Mouse (Mus musculus): ENCODE data around the gene Hes2. TPM values are rescaled to one million over a fixed set of nuclear protein-coding genes. Genes with fewer than 3 reads are reported as not detected.

Gene Hes2
- total RNA-seq, 2 experiments from 2014 or later, result not detected

DNA sequence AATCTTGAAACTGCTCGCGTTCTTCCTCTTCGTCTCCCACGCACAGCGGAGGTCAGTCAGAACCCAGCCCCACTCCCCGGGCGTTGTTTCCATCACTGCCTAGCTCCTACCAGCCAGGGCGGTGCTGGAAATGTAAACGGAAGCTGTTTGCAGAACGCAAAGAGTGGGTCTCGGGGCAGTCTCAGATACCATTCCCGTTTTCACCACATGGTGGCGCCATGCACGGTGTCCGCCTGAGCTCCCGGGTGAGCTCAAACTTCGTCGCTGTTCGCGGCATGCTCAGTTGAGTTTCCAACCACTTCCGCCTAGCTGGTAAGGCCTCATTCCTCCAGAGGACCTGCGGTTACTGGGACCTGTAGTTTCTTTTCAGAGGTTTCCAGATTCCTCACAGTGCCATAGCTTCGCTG, 4.9 kb upstream of the Hes2 start:
- intact Hi-C loops (cut with DNase I), result no loop called here
- peak; percentile 59 to 87 for DNase-seq (ENCODE audit: extremely low spot score in 1 of 2, low spot score in 2 of 2)

DNA sequence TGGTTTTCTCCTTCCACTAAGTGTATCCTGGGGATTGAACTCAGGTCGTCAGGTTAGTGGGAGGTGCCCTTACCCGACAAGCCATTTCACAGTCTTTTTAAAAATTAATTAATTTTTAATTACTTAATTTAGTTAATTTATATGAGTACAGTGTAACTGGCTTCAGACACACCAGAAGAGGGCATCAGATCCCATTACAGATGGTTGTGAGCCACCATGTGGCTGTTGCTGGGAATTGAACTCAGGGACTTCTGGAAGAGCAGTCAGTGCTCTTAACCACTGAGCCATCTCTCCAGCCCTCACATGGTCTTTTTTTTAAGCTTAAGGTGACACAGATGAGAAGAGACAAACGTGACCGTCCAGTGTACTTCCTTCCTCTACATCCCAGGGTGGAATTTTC, 3.6 kb upstream of the Hes2 start:
- intact Hi-C loops (cut with DNase I), result no loop called here

DNA sequence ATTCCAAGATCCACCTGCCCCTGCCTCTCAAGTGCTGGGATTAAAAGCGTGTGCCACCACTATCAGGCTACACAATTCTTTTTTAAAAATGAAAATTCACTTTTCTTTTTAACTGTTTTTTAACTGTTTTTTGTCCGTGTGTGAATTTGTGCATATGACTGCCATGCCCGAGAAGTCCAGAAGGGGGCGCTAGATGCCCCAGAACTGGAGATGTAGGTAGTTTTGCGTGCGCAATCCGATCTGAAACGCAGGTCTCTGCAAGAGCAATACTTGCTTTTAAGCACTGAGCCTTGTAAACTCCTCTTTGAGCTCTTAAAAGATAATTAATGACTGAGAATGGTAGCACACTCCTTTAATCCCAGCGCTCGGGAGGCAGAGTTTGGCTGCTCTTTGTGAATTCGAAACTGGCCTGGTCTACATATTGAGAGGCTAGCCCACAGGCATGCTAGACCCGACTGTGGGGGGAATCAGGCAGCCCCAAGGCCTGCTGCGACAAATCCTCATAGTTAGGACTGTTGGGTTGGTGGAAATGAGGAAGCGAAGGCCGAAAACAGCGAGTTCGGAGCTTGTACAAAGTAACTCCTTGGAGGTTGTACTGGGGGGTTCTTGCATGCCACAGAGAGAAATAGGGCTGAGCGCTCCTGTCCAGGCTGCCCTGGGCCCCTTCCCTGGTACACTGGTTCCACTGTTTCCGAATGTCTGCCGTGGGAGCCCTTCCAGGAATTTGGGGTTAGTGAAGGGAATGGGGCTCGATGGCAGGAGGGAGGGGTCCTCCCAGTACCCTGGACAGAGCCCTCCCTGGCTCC, 685 bp upstream of the Hes2 start:
- no peak for DNase-seq (ENCODE audit: extremely low spot score in 1 of 2, low spot score in 2 of 2)
- intact Hi-C loops (cut with DNase I), result no loop called here

More for the DNA sequence above, 3.6 kb upstream of the Hes2 start:
- DNase-seq (ENCODE audit: extremely low spot score in 1 of 2, low spot score in 2 of 2), result no peak

DNA sequence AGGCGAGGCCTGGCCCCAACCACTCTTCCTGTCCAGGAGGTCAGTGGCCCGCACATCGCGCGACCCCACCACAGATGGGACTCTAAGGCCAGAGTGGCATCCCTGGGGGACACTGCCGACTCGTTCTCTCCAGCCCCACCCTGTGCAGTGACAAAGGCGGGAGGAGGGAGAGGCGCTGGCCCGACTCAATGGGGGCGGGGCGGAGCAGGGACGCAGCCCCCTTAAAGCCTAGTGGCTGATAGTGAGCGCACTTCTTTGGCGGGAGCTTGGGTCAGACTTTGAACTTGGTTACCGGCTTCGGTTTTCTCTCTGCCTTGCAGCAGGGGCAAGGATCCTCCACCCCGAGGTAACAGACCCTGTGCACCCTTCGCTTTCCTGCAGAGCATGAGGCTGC, 615 bp downstream of the Hes2 start:
- intact Hi-C loops (cut with DNase I), result no loop called here
- no peak for DNase-seq (ENCODE audit: extremely low spot score in 1 of 2, low spot score in 2 of 2)

DNA sequence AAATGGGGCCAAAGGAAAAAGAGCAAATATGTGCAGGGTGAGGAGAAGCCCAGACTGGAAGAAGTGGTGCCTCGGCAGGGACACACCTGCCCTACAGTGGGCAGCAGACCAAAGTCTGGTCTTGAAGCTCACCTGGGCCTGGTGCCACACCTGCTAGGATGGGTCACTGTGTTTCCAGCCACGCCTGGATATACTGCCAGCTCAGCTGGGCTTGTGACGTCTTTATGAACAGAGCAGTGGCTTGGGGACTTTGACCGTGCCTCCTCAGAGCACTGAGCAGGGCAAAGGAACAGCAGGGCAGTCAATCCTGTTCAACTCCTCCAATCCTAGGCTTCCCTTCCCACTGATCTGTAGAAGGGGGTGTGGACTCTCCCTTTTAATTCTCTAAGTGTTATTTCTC, 2.1 kb downstream of the Hes2 start:
- DNase-seq (ENCODE audit: extremely low spot score in 1 of 2, low spot score in 2 of 2), result no peak
- intact Hi-C loops (cut with DNase I), result no loop called here

DNA sequence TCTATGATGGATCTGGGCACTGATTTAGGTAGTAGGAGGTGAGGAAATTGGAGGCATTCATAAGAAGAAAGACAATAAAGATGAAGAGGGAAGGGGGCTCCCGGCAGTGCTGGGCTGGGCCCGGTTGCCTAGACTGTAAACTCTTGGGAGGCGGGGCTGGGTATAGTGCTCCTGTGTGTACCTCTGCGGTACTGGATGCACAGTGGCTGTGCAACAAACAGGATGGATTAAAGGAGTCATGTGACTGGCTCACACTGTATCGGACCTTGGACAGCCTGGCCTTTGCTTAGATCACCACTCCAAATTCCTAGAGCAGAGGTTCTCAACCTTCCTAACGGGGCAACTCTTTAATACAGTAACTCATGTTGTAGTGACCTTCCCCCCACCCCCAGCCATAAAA, 2.9 kb downstream of the Hes2 start:
- intact Hi-C loops (cut with DNase I), result no loop called here
- DNase-seq (ENCODE audit: extremely low spot score in 1 of 2, low spot score in 2 of 2), result no peak

- no peak for DNase-seq (ENCODE audit: extremely low spot score in 1 of 2, low spot score in 2 of 2)
Observed at GRCm38 (mm10) chr4:152162748-152163147, 4.1 kb downstream of the Hes2 start.

GRCm38 (mm10) chr4:152165036-152165931, 6.6 kb downstream of the Hes2 start:
- intact Hi-C loops (cut with DNase I), result no loop called here
- DNase-seq (ENCODE audit: extremely low spot score in 1 of 2, low spot score in 2 of 2), result peak in 1 of 2 experiments; percentile 73

More at GRCm38 (mm10) chr4:152162748-152163147, 4.1 kb downstream of the Hes2 start:
- intact Hi-C loops (cut with DNase I), result no loop called here

DNA sequence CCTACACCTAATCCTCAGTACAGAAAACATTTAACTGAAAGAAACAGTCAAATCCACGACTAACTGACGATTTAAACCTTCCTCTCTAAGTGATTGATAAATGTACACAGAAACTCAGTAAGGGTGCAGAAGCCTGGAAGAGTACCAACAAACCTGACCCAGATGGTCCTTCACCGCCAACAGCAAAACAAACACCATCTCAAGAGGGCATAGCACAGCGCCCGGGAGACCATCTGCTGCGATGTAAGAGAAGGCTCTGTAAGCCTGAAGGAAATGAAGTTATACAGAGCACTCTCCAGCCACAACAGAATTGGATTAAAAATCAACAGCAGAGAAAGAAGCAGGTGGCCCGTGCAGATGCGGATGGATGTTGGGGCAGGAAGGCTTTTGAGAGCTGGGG, 9.4 kb downstream of the Hes2 start:
- intact Hi-C loops (cut with DNase I), result no loop called here
- DNase-seq (ENCODE audit: extremely low spot score in 1 of 2, low spot score in 2 of 2), result no peak

DNA sequence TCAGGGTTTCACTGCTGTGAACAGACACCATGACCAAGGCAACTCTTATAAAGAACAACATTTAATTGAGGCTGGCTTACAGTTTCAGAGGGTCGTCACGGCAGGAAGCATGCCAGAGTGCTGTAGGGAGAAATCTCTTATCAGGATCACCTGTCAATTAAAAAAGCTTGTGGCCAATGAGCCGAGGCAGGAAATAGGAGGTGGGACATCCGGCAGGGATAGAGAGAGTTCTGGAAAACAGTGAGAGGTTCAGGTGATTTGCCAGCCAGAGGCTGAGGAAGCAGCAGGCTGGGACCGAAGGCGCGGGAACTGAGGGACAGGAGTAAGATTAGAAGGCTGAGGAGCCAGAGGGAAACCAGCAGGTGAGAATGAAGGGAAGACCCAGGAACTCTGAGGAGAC, 10.4 kb downstream of the Hes2 start:
- intact Hi-C loops (cut with DNase I), result no loop called here
- no peak for DNase-seq (ENCODE audit: extremely low spot score in 1 of 2, low spot score in 2 of 2)

DNA sequence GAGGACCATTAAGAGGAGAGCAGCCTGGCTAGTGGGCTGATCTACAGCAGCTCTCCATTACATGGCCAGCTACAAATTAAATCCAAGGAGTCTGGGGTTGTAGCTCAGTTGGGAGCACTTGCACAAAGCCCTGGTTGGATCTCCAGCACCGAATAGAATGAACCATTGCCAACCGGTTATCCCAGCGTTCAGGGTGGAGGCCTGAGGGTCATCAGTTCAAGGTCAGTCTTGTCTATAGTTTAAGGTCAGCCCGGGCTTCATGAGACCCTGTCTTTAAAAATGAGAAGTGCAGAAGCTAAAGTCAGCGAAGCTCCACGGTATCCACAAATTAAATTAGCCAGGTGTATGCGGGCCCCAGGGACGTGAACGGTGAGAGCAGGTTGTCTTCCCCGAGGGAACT, 11.6 kb downstream of the Hes2 start:
- intact Hi-C loops (cut with DNase I), result loop anchor here (5.0 kb wide), 1 partner anchor 117 kb away; no protein-coding TSS in a partner anchor
- no peak for DNase-seq (ENCODE audit: extremely low spot score in 1 of 2, low spot score in 2 of 2)

- DNase-seq (ENCODE audit: extremely low spot score in 1 of 2, low spot score in 2 of 2), result no peak
- intact Hi-C loops (cut with DNase I), result loop anchor here (5.0 kb wide), 1 partner anchor 116 kb away; no protein-coding TSS in a partner anchor
Observed at GRCm38 (mm10) chr4:152171543-152171942, 12.9 kb downstream of the Hes2 start.

GRCm38 (mm10) chr4:152173041-152173440, 14.4 kb downstream of the Hes2 start:
- DNase-seq (ENCODE audit: extremely low spot score in 1 of 2, low spot score in 2 of 2), result peak; percentile 72 to 74
- intact Hi-C loops (cut with DNase I), result loop anchor here (5.0 kb wide), 1 partner anchor 114 kb away; no protein-coding TSS in a partner anchor

GRCm38 (mm10) chr4:152173956-152174355, 15.3 kb downstream of the Hes2 start:
- intact Hi-C loops (cut with DNase I), result loop anchor here (5.0 kb wide), 1 partner anchor 113 kb away; no protein-coding TSS in a partner anchor
- DNase-seq (ENCODE audit: extremely low spot score in 1 of 2, low spot score in 2 of 2), result no peak

DNA sequence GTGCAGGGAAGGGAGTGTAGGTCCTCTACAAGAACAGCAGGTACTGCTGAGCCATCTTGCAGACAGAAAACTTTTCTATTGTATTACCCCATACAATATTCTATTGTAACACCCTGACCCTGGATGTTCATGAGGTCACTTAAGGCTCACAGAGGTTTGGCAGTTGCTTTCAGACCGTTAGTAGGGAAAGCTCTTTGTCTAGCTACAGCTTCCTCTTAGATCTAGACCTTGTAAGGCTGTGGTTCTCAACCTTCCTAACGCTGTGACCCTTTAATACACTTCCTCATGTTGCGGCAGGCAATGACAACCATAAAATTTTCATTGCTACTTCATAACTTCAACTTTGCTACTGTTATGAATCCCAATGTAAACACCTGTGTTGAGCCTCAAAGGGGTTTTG, 18.0 kb downstream of the Hes2 start:
- DNase-seq (ENCODE audit: extremely low spot score in 1 of 2, low spot score in 2 of 2), result no peak
- intact Hi-C loops (cut with DNase I), result loop anchor here (5.0 kb wide), 1 partner anchor 256 kb away; no protein-coding TSS in a partner anchor

GRCm38 (mm10) chr4:152177174-152177536, 18.5 kb downstream of the Hes2 start:
- intact Hi-C loops (cut with DNase I), result loop anchor here (5.0 kb wide), 1 partner anchor 255 kb away; no protein-coding TSS in a partner anchor
- no peak for DNase-seq (ENCODE audit: extremely low spot score in 1 of 2, low spot score in 2 of 2)

DNA sequence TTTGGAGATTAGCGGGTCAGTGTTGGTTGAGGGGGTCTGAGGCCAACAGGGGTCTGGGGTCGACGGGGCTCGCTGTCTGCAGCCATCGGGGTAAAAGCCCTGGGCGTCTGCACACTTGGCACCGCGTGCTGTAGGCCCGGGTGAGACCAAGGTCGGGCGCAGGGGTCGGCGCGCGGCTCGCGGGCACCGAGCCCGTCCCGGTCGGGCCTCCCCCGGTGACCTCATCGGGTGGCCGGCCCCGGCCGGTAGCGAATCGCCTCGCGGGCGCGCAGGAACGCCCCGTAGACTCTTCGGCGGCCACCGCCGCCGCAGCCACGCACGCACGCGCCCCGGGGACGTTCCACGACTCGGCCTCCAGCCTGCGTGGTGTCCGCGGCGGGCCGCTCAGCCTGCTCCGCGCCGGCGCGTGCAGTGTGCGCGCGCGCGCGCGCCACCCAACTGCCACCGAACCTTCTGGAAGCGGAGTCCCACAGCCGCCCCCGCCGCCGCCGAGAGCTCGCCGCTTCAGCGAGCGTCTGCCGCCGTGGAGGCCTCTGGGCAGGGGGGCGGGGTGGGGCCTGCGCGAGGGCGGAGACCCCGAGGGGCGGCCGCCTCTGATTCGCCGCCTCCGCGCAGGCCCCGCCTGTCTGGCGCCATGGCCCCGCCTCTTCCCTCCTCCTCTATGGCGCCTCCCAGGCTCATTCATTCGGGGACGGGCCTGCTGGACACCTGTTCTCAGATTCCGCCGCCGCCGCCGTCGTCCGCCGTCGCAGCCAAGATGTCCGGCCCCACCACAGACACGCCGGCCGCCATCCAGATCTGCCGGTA, 19.1 kb downstream of the Hes2 start, which contains the start of gene Acot7:
TSS of gene Acot7 (plus strand) at position 598 of the 807 bp plus-strand sequence.
- intact Hi-C loops (cut with DNase I), result loop anchor here (2.0 to 5.0 kb wide), 2 partner anchors 35 to 255 kb away; no protein-coding TSS in a partner anchor
- DNase-seq (ENCODE audit: extremely low spot score in 1 of 2, low spot score in 2 of 2), result peak; percentile 86 to 96

DNA sequence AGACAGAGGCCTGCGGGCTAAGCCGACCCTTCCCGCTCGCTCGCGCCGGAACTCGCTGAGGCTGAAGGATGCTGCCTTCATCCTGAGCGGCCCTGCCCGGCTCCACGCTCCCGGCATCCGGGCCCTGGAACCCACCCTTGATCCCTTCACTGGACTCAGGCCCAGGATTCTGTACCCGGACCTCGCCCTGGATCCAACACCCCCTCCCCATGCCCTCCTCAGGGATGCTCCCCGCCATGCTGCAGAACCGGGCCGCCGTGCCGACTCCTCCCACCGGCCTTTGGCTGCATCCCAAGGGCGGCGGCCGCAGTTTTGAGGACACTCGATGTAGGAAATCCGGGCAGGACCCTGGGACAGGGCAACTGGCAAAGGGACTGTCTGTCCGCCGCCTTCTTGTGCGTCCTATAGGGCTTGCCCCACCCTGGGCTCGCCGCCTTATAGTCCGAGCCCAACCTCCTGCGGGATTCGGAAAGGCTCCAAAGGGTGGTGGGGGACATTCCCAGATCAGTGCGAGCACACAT, 19.7 kb downstream of the Hes2 start:
- intact Hi-C loops (cut with DNase I), result loop anchor here (2.0 to 5.0 kb wide), 2 partner anchors 34 to 254 kb away; no protein-coding TSS in a partner anchor
- DNase-seq (ENCODE audit: extremely low spot score in 1 of 2, low spot score in 2 of 2), result peak in 1 of 2 experiments; percentile 76

Data from left cerebral cortex, postnatal 10 days (tissue).